In the genomic region with DNA sequence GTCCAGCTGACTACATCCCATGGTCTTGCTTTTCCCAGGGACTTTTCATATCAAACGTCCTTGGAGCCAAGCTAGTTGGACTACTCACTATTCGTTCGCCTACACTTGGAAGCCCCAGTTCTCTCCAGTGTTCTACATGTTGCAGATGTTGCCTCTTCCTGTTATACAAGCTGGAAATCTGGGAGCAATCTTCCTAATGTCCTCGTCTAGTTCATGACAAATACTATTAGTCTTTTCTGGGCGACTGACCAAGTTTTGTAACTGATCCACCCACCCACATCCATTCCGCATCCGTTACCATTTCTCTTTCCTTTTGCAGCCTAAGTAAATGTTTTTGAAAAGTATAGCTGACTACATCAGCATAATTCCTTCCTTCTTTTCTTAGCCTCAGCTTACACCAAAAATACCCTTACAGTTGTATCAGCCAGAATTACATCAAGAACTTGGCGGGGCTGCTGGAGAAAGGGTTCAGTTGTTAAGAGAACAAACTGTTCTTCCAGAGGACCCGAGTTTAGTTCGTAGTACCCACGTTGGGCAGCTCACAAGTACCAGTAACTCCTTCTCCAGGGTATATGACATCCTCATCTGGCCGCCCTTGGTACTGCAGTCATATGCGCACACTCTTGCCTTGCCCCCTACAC, we compare ENCODE assay signal across 8 mouse cellular contexts.
A peak's percentile ranks its signal among the peaks of the same experiment; 100 is the strongest.
DNase-seq lines count a peak whose midpoint lies in the region; ATAC-seq and TF ChIP-seq lines count a peak whose summit lies in the region.

No protein-coding gene starts in this region.

- H3K4me3 ChIP-seq in intestine, postnatal 0 days (ENCODE audit: low read depth, low read length): no peak overlapping the region
- no peak overlapping the region for H3K4me3 ChIP-seq in lung, embryonic 14.5 days (ENCODE audit: low read depth, low read length)

- WGBS in intestine, postnatal 0 days: 61% methylated on average over 13 of the region's 13 CpGs
- WGBS in lung, embryonic 14.5 days: 60% methylated on average over 13 of the region's 13 CpGs

- no peaks in the 10 kb centered on the region for H3K36me3 ChIP-seq in intestine, postnatal 0 days (ENCODE audit: control insufficient read depth, insufficient read depth)
- H3K36me3 ChIP-seq in lung, embryonic 14.5 days (ENCODE audit: insufficient read depth): no peaks in the 10 kb centered on the region

- no peak overlapping the region for H3K9ac ChIP-seq in intestine, postnatal 0 days (ENCODE audit: low read depth, low read length)
- no peak overlapping the region for H3K9ac ChIP-seq in lung, embryonic 14.5 days

- H3K4me1 ChIP-seq in intestine, postnatal 0 days (replicated peaks; ENCODE audit: control insufficient read depth, insufficient read depth, low read length): no peaks in the 10 kb centered on the region
- H3K4me1 ChIP-seq in lung, embryonic 14.5 days (ENCODE audit: insufficient read depth): no peaks in the 10 kb centered on the region

- ATAC-seq in intestine, postnatal 0 days: no peak
- ATAC-seq in lung, embryonic 14.5 days (ENCODE audit: insufficient read depth): peak; percentile 82

- H3K27ac ChIP-seq in intestine, postnatal 0 days (ENCODE audit: low read depth, low read length): no peak overlapping the region
- peak overlapping the region; percentile 63 for H3K27ac ChIP-seq in lung, embryonic 14.5 days (ENCODE audit: low read depth)

- H3K27me3 ChIP-seq in intestine, postnatal 0 days (replicated peaks; ENCODE audit: control insufficient read depth, insufficient read depth, low read length): no peaks in the 10 kb centered on the region
- H3K27me3 ChIP-seq in lung, embryonic 14.5 days (ENCODE audit: insufficient read depth, low read length): no peaks in the 10 kb centered on the region

- peak; percentile 47 for TF ChIP-seq CTCF in intestine, postnatal 0 days (IDR thresholded peaks at IDR 0.05; ENCODE audit: low read depth)
- TF ChIP-seq CTCF in lung, embryonic 14.5 days (IDR thresholded peaks at IDR 0.05; ENCODE audit: low read depth): peak; percentile 46

- H3K9me3 ChIP-seq in intestine, postnatal 0 days (ENCODE audit: control insufficient read depth): no peaks in the 10 kb centered on the region
- no peaks in the 10 kb centered on the region for H3K9me3 ChIP-seq in lung, embryonic 14.5 days (ENCODE audit: low read depth, low read length)

- DNase-seq in adrenal gland, postnatal 14 days: peak; percentile 6
- no peak for DNase-seq in adrenal gland, postnatal 36 days
- DNase-seq in frontal cortex, postnatal 10 days (ENCODE audit: low spot score in 2 of 2): peak; percentile 18 to 41
- DNase-seq in lung, embryonic 14.5 days: peak; percentile 85
- no peak for DNase-seq in cerebellum, adult 11-12 months
- DNase-seq in Muller cell, postnatal 12 days (ENCODE audit: inconsistent ontology term): no peak
- DNase-seq in thymus, postnatal 0 days (ENCODE audit: low spot score): no peak

- H3K4me2 ChIP-seq in intestine, postnatal 0 days (replicated peaks; ENCODE audit: low read depth): no peak overlapping the region
- no peak overlapping the region for H3K4me2 ChIP-seq in lung, embryonic 14.5 days

Comparison
In these comparisons a context has a peak if more than half of its experiments do, and no peak if none do; other contexts are left out.
1. DNase-seq: peak in adrenal gland, postnatal 14 days (single experiment), frontal cortex, postnatal 10 days (2 of 2) and lung, embryonic 14.5 days (single experiment); none in adrenal gland, postnatal 36 days (0 of 2), cerebellum, adult 11-12 months (single experiment), Muller cell, postnatal 12 days (single experiment) and thymus, postnatal 0 days (single experiment).